Mouse (Mus musculus) hindbrain, embryonic 16.5 days (tissue): ENCODE data around the gene Olfr52. TPM values are rescaled to one million over a fixed set of nuclear protein-coding genes. Genes with fewer than 3 reads are reported as not detected.
"Not testable (repeated sequence)": the region's sequence is repeated elsewhere in the genome, so short reads cannot be mapped to it uniquely, and the experiment has no call there.

Source experiments
- ATAC-seq: fragments of 200-750 bp; cut with Nextera tagmentation; 2 replicates; pipeline ENCODE4 v1.8.0; 2017; ENCODE audit warnings: moderate TSS enrichment, moderate library complexity
- H3K27ac ChIP-seq: fragments of 300-500 bp; sonication (generic); 2 replicates; pipeline ENCODE4 v1.5.1; 2014; ENCODE audit warnings: low read depth, mild to moderate bottlenecking, control low read depth, low read length, moderate library complexity
- H3K27me3 ChIP-seq: fragments of 300-500 bp; sonication (generic); replicated peaks from 2 replicates; pipeline ENCODE4 v1.6.1; 2014; ENCODE audit warnings: low read length; ENCODE audit not compliant: control insufficient read depth, insufficient read depth
- H3K36me3 ChIP-seq: fragments of 300-500 bp; sonication (generic); 2 replicates; pipeline ENCODE4 v1.6.1; 2014; ENCODE audit warnings: mild to moderate bottlenecking, low read length, moderate library complexity, mixed read lengths; ENCODE audit not compliant: control insufficient read depth, insufficient read depth
- H3K4me1 ChIP-seq: fragments of 300-500 bp; sonication (generic); 2 replicates; pipeline ENCODE4 v1.6.1; 2014; ENCODE audit warnings: low read depth, low read length; ENCODE audit not compliant: control insufficient read depth, insufficient read depth
- H3K4me2 ChIP-seq: fragments of 300-500 bp; sonication (generic); 2 replicates; pipeline ENCODE4 v1.6.1; 2014; ENCODE audit warnings: mild to moderate bottlenecking, low read length, control low read depth, moderate library complexity
- H3K4me3 ChIP-seq: fragments of 300-500 bp; sonication (generic); 2 replicates; pipeline ENCODE4 v1.5.1; 2014; ENCODE audit warnings: mild to moderate bottlenecking, low read length, control low read depth, moderate library complexity
- H3K9ac ChIP-seq: fragments of 300-500 bp; sonication (generic); 2 replicates; pipeline ENCODE4 v1.6.1; 2014; ENCODE audit warnings: low read depth, mild to moderate bottlenecking, control low read depth, low read length, moderate library complexity
- H3K9me3 ChIP-seq: fragments of 300-500 bp; sonication (generic); 2 replicates; pipeline ENCODE4 v1.6.1; 2014; ENCODE audit warnings: mild to moderate bottlenecking, low read length, moderate library complexity; ENCODE audit not compliant: control insufficient read depth
- WGBS: fragments of 180-500 bp; shearing (Covaris S2); extraction: QIAGEN DNeasy Blood & Tissue Kit; methylation state at CpG from one replicate; pipeline ENCODE4 v1.1.7; 2014; 5-methylcytosine and 5-hydroxymethylcytosine counted together
- polyA plus RNA-seq: library from polyadenylated mRNA; unstranded; fragments of >200 nt; fragmentation: Nextera tagmentation; extraction: Ambion mirVana; gene quantifications from 2 replicates; pipeline ENCODE4 v1.2.1, GENCODE M21; 2015

Olfr52 gene
- not detected in 2 replicates for polyA plus RNA-seq

GRCm38 (mm10) chr2:86185583-86185982 is at the start of gene Olfr52:
Gene Olfr52, minus strand, starts transcription at chr2:86185683.
- H3K4me2 ChIP-seq: no peak within 1 kb of the TSS

GRCm38 (mm10) chr2:86231301-86231700 is 45.8 kb upstream of the Olfr52 start, which contains the start of gene Olfr1047:
Gene Olfr1047, minus strand, starts transcription at chr2:86231401.
- Histone ChIP-seq H3K4me1 (no peaks in the 10 kb centered on the region), H3K27me3 (no peaks in the 10 kb centered on the region), H3K4me3 (no peak within 1 kb of the TSS), H3K9me3 (no peaks in the 10 kb centered on the region), H3K9ac (no peak within 1 kb of the TSS), H3K36me3 (no peaks in the 10 kb centered on the region), H3K4me2 (no peak within 1 kb of the TSS), H3K27ac (no peak within 1 kb of the TSS)
- 100% methylated on average over 1 of the region's 1 CpGs for WGBS
- no peak for ATAC-seq

More at GRCm38 (mm10) chr2:86185583-86185982, at the start of gene Olfr52:
- no peaks in the 10 kb centered on the region for H3K27me3 ChIP-seq
- no peak within 1 kb of the TSS for H3K9ac ChIP-seq
- H3K27ac ChIP-seq: no peak within 1 kb of the TSS
- no peaks in the 10 kb centered on the region for H3K4me1 ChIP-seq
- no peaks in the 10 kb centered on the region for H3K36me3 ChIP-seq
- ATAC-seq: no peak
- H3K4me3 ChIP-seq: no peak within 1 kb of the TSS
- H3K9me3 ChIP-seq: no peaks in the 10 kb centered on the region

DNA sequence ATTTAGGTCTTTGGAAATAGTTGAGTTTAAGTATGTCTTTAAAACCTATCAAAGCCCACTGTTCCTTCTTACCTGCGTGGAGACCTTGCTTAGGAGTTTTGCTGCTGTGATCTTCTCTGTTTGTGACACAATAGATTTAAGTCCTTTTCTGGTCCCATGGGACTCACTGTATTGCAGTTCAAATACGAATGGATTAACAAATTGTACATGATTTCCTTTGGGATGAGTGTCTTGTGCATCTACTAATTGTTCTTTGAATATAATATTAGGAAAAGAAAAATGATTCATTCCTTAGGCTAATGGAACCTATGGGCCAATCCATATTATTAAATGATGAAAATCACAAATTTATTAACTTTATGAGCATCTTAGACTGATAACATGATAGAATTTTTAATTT is 33.7 kb upstream of the Olfr52 start, which contains the start of gene Olfr1046:
Gene Olfr1046, minus strand, starts transcription at position 101 of the 400 bp plus-strand sequence.
- 63% methylated on average over 2 of the region's 2 CpGs for WGBS
- ATAC-seq: no peak
- Histone ChIP-seq H3K9me3 (no peaks in the 10 kb centered on the region), H3K4me1 (no peaks in the 10 kb centered on the region), H3K27me3 (no peaks in the 10 kb centered on the region), H3K36me3 (no peaks in the 10 kb centered on the region), H3K4me2 (no peak within 1 kb of the TSS), H3K9ac (no peak within 1 kb of the TSS), H3K27ac (no peak within 1 kb of the TSS), H3K4me3 (no peak within 1 kb of the TSS)

- H3K4me2 ChIP-seq: no peak within 1 kb of the TSS
- no peak within 1 kb of the TSS for H3K27ac ChIP-seq
- no peak within 1 kb of the TSS for H3K9ac ChIP-seq
- ATAC-seq: no peak
- no peaks in the 10 kb centered on the region for H3K9me3 ChIP-seq
- no peaks in the 10 kb centered on the region for H3K27me3 ChIP-seq
- no peaks in the 10 kb centered on the region for H3K36me3 ChIP-seq
- no peaks in the 10 kb centered on the region for H3K4me1 ChIP-seq
- no peak within 1 kb of the TSS for H3K4me3 ChIP-seq
These were observed 17.4 kb upstream of the Olfr52 start, which contains the start of gene Olfr1045 for GRCm38 (mm10) chr2:86202909-86203308. Gene Olfr1045, minus strand, starts transcription at chr2:86203009.

GRCm38 (mm10) chr2:86195863-86196262 is 10.4 kb upstream of the Olfr52 start:
- no peaks in the 10 kb centered on the region for H3K4me1 ChIP-seq
- no peaks in the 10 kb centered on the region for H3K27me3 ChIP-seq
- H3K27ac ChIP-seq: no peak overlapping the region
- H3K9me3 ChIP-seq: no peaks in the 10 kb centered on the region
- WGBS: 50% methylated on average over 1 of the region's 1 CpGs
- no peak overlapping the region for H3K9ac ChIP-seq
- ATAC-seq: no peak
- H3K36me3 ChIP-seq: no peaks in the 10 kb centered on the region
- H3K4me2 ChIP-seq: no peak overlapping the region
- no peak overlapping the region for H3K4me3 ChIP-seq

DNA sequence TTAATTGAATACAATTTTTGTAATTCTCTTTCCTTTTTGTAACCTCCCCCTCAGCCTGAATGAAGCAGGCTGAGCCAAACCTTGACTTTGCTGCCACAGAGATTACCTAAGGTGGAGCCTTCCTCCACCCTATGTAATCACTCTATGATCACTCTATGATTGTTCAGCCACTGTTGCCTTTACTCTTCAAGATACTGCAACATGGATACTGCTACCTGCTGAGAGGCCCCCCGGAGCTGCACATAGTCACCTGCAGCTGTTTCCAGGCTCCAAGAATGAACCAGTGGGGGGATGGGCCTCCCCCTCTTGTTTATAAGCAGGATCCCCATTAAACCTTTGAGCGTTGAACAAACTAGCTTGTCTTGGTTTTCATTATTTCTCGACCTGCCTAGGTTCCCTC is 5.5 kb downstream of the Olfr52 start:
- Histone ChIP-seq H3K4me1 (no peaks in the 10 kb centered on the region), H3K36me3 (no peaks in the 10 kb centered on the region), H3K4me3 (no peak overlapping the region), H3K9ac (no peak overlapping the region), H3K9me3 (no peaks in the 10 kb centered on the region), H3K27me3 (no peaks in the 10 kb centered on the region), H3K4me2 (no peak overlapping the region), H3K27ac (no peak overlapping the region)
- ATAC-seq: no peak
- 77% methylated on average over 3 of the region's 3 CpGs for WGBS

DNA sequence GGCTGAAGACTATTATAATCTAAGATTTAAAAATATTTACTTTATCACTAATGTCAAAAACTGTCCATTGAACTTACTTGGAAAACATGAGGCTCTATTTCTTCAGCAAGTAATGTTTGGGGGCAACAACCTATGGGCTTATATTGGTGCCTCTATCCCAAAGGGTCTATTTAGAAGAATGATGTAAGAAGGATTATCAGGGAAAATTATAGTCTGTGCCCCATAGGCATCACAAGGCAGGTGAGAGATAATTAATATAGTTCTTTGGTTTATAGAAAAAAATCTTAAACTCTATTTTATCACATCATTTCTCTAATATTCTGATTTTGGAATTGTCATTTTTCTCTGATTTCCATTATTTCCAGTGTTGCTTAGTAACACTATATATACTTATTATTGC is 7.8 kb downstream of the Olfr52 start, which contains the start of gene Olfr1044:
Gene Olfr1044, minus strand, starts transcription at position 101 of the 400 bp plus-strand sequence.
- Histone ChIP-seq H3K9me3 (no peaks in the 10 kb centered on the region), H3K4me3 (no peak within 1 kb of the TSS), H3K27me3 (no peaks in the 10 kb centered on the region), H3K4me1 (no peaks in the 10 kb centered on the region), H3K36me3 (no peaks in the 10 kb centered on the region), H3K27ac (no peak within 1 kb of the TSS), H3K4me2 (no peak within 1 kb of the TSS), H3K9ac (no peak within 1 kb of the TSS)
- ATAC-seq: no peak

DNA sequence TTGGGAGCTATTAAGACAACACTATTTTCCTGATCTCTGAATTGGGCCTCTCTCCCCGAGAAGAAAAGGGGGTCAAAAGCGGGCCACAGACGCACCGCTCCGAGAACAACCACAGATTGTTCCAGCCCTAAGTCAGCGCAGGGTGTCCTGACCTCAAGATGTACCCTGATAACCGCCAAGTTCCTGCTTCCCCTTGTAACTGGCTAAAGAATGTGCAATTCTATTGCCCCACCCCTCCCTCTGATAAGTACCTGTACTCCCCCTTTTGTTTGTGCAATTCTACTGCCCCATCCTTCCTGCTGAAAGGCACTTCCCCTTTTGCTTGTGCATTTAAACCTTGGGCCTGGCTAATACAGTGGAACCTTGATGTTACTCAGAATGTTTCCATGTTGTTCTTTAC is 10.1 kb downstream of the Olfr52 start:
- not testable (repeated sequence) for ATAC-seq, H3K4me1 ChIP-seq, H3K4me3 ChIP-seq, H3K9ac ChIP-seq, H3K27ac ChIP-seq, H3K4me2 ChIP-seq, H3K27me3 ChIP-seq, H3K9me3 ChIP-seq, H3K36me3 ChIP-seq
- WGBS: 86% methylated on average over 7 of the region's 7 CpGs

- Histone ChIP-seq H3K4me2 (no peak within 1 kb of the TSS), H3K9ac (no peak within 1 kb of the TSS), H3K27me3 (no peaks in the 10 kb centered on the region), H3K36me3 (no peaks in the 10 kb centered on the region), H3K9me3 (no peaks in the 10 kb centered on the region), H3K27ac (no peak within 1 kb of the TSS), H3K4me3 (no peak within 1 kb of the TSS), H3K4me1 (no peaks in the 10 kb centered on the region)
- WGBS: 89% methylated on average over 2 of the region's 2 CpGs
- no peak for ATAC-seq
These were observed 18.1 kb downstream of the Olfr52 start, which contains the start of gene Olfr1043 for GRCm38 (mm10) chr2:86167422-86167821. Gene Olfr1043, minus strand, starts transcription at chr2:86167522.

- no peaks in the 10 kb centered on the region for H3K4me1 ChIP-seq
- no peaks in the 10 kb centered on the region for H3K27me3 ChIP-seq
- WGBS: 87% methylated on average over 2 of the region's 2 CpGs
- no peak within 1 kb of the TSS for H3K4me2 ChIP-seq
- H3K9ac ChIP-seq: no peak within 1 kb of the TSS
- H3K9me3 ChIP-seq: no peaks in the 10 kb centered on the region
- H3K27ac ChIP-seq: no peak within 1 kb of the TSS
- no peak for ATAC-seq
- no peak within 1 kb of the TSS for H3K4me3 ChIP-seq
- no peaks in the 10 kb centered on the region for H3K36me3 ChIP-seq
These were observed 23.7 kb downstream of the Olfr52 start, which contains the start of gene Olfr1042 for GRCm38 (mm10) chr2:86161738-86162137. Gene Olfr1042, minus strand, starts transcription at chr2:86161838.
